Mouse (Mus musculus): ENCODE results near the gene Olfm2.
"Not testable (repeated sequence)": the region's sequence is repeated elsewhere in the genome, so short reads cannot be mapped to it uniquely, and the experiment has no call there.

Gene Olfm2

DNA sequence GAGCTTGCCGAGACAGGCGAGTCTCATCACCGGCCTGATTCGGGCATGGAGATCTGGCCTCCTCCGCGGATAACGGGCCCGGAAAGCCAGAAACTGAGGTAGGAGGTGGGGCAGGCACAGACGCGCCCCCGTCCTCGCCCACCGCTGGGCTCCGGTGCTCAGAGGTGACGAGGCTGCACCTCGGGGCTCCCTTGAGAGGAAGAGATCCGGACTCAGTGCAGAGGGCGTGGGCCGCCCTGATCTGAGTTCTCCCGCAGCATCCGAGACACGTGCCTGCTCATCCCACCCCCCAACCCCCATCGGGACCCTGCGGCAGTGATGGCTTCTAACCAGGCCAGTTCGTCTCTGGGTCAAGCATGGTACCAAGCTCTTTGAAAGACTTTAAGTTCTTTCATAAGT lies 93.9 kb downstream of the Olfm2 start:
- in situ Hi-C loops (cut with MboI) = no loop called here

DNA sequence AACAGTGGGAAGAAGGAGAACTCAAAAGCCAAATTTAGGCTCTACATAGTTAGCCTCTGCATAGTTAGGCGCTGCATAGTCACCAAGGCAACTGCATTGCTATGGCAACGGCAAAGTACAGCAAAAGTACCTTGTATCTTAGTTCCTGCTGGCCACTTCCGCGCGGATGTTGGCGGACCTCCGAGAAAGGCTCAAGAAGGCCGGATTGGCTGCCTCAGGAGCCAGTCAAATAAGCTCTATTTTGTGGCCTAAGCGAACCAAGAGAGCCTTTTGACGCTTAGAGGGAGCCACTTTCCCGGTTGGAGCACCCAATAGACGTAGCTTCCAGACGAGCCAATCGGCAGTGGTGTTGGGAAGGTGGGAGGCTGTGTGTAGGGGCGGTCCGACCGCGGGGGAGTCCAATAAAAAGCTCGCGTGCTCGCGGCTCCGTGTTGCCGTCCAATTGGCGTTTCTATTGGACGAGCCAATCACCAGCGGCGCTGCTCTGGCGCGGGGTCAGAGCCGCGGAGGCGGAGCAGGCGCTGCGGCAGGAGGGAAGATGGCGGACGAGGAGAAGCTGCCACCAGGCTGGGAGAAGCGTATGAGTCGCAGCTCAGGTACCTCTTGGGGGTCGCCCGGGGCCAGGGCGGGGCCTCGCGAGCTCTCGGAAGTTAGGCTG lies 94.4 kb downstream of the Olfm2 start, which contains the start of gene Pin1:
Gene Pin1 (plus strand): TSS at position 494 of the 658 bp plus-strand sequence.
- in situ Hi-C loops (cut with MboI) = no loop called here

DNA sequence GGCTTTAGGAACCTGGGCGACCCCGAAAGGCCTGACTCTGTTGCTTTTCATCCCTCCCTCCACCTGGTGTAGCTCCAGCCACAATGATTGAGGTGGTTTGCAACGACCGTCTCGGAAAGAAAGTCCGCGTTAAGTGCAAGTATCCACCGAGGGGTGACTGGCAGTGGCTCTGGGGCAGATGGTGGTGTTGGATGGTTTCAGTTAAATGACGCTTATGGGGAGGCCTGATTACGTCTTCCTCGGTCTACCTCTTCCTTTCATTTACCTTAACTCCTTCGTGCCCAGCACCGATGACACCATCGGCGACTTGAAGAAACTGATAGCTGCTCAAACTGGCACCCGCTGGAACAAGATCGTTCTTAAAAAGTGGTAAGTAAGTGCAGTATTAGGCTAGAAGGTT lies 101.0 kb downstream of the Olfm2 start:
- in situ Hi-C loops (cut with MboI) = loop anchor here (10.0 kb wide), 1 partner anchor 180 kb away; the partner anchor contains the start of gene Zfp26

DNA sequence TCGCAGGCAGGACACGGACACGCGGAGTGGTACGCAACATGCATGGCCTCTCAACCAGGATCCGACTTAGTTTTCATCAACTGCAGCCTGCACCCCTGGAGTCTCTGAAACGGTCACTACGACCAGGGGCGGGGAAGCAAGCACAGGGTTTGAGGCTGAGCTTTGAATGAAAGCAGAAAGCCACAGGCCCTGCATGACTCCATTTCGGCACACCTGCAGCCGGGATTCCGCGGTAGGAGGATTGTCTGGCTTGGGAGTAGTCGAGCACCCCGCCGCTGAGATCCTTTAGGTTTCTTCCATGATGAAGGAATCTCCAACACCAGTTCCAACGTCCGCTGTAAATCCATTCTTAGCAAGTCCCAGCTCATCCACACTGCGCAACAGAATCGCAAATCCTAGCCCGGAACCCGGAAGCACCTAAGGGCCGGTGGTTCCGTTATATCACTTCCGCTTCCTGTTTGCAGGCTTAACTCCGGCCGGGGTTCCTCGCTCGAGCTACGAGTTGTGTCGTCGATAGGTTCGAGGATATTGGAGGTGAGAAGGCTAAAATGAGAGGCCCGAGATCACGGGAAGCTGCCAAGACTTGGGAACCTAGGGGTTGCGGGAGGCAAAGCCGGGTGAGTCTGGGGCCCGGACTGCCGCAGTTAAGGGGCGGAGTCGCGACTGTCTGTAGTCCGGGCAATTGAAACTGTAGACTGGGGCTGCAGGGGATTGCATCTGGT lies 101.6 kb downstream of the Olfm2 start, which contains the start of gene Fbxl12:
Gene Fbxl12 (minus strand): TSS at position 408 of the 722 bp plus-strand sequence.
- in situ Hi-C loops (cut with MboI) = loop anchor here (10.0 kb wide), 1 partner anchor 180 kb away; the partner anchor contains the start of gene Zfp26

DNA sequence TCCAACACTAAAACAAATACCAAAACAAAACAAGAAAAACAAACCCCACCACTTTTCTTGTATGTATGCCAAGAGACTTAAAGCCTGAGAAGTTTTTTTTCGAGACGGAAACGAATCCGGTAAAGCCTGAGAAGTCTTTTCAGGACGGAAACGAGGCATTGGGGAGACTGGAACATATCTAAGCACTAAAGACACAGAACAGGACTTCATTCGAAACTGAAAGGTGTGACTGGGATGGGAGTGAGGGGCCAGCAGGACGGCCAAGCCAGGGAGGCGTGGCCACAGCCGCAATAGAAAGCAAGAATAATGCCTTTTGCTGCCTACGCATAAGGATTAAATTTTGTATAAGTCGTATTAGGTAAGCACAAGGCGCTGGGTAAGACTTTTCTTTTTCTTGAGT lies 102.4 kb downstream of the Olfm2 start:
- in situ Hi-C loops (cut with MboI) = loop anchor here (10.0 kb wide), 1 partner anchor 179 kb away; the partner anchor contains the start of gene Zfp26

DNA sequence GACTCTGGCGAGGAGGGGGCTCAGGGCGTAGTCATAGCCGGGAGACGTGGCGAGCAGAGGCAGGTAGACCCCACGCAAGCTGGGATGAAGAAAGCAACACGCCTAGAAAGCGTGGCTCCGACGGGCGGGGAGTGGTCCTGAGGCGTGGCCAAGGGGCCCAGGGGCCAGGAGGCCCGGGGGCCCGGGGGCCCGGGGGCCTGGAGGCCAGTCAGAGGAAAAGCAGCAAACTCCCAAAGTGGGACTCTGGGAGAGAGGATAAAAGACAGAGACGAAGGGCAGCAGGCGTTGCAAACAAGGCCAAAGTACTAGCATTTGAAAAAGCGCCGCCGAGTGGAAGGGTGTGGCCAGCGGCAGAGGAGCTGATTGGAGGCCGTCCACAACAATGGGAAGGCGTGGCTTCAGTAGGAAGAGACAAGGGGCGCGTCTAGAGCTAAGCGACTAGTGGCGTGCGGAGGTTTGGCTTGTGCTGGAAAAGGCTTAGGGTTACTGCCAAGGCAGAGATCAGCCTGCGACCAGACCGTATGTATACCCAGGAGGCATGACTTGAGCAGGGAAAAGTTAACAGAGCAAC lies 103.2 kb downstream of the Olfm2 start:
- in situ Hi-C loops (cut with MboI) = loop anchor here (10.0 kb wide), 1 partner anchor 178 kb away; the partner anchor contains the start of gene Zfp26

DNA sequence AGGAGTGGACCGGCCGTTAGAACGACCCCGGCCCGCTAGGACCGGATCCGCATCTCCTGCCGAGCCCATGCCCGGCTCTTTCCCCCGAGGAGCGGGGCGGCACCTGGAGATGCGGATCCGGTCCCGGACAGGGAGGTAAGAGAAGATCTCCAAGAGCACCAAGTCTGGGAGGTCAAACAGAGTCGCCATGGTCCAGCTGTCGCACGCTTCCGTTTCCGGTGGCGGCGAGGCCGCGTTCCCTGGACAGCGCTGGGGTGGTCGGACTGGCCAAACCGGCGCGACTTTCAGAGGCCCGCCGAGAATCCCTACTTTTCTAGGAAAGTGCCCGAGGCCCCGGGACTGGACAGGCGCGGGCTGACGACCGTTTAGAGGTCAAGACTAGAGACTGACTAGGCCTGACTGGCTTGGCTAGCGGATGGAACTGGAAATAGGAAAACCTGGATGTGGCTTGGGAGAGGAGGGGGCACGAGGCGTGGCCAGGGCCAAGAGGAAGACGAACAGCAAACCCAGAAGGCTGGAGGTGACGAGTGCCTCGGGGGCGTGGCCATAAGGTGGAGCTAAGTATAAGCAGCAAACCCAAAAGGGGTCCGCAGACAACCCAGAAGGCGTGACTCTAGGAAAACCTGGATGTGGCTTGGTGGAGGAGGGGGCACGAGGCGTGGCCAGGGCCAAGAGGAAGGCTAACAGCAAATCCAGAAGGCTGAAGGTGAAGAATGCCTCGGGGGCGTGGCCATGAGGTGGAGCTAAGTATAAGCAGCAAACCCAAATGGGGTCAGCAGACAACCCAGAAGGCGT lies 103.9 kb downstream of the Olfm2 start, which contains the start of gene Ubl5:
Gene Ubl5 (plus strand): TSS at position 778 of the 795 bp plus-strand sequence.
- in situ Hi-C loops (cut with MboI) = loop anchor here (10.0 kb wide), 1 partner anchor 177 kb away; the partner anchor contains the start of gene Zfp26

DNA sequence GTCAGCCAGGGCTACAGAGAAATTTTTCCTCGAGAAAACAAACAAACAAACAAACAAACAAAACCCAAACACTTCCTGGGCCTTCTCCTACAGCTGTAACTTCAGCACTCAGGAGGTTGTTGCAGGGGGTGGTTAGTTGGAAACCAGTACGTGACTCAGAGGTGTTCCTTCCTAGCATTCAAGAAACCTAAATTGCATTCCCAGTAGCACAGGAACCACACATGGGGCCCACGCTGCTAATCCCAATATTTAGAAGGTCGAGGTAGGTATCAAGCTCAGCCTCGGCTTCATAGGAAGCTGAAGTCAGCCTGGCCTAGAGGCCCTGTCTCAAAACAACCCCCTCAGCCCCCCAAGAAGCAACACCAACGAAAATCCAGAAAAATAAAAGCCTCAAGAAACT lies 104.6 kb downstream of the Olfm2 start:
- in situ Hi-C loops (cut with MboI) = loop anchor here (10.0 kb wide), 1 partner anchor 177 kb away; the partner anchor contains the start of gene Zfp26

DNA sequence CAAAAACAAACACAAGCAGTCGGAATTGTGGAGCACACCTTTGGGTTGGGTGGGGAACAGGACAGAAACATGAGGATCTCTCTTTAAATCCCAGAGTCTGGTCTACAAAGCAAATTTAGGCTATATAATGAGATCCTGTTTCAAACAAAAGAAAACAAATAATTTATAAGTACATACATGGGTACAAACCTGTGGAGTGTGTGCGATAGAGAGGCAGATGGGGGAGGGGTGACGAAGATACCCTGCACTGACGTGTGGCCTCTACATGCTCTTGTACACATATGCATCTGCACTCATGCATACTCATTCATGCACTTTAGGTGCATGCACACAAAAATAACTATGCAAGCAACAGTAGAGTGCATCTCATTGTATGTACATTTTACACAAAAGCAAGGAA lies 106.7 kb downstream of the Olfm2 start:
- in situ Hi-C loops (cut with MboI) = no loop called here

DNA sequence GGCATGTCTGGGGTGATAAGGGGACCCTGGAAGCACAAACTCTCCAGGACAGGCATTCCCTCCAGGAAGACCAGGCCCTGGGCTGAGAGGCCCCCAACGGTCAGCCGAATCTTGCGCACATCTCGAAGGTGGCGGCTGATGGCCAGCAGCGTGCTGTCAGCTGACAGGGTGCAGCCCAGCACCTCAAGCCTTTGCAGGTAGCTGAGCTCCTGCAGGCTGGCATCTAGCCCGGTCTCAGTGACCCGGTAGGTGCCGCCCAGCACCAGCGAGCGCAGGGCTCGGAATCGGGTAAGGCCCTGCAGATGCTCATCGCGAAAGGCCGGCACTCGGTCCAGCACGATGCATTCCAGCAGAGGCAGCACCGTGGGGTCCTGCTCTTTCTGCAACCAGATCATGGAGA lies 107.6 kb downstream of the Olfm2 start:
- in situ Hi-C loops (cut with MboI) = no loop called here

DNA sequence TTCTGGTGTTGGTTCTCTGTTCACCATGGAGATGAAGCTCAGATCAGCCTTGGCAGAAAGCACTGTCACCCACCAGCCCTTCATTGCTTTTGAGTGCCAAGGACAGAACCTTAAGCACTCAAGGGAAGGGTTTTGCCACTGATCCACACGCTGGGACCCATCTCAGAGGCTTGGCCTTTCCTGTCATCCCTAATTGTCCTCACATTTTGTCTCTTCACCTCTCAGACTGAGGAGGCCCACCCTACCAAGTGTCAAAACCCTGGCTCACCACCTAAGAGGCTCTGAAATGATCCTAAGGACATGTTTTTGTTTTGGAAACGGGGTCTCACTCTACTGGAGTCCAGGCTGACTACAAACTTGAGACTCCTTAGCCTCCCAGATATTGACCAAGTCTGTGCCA lies 109.4 kb downstream of the Olfm2 start:
- in situ Hi-C loops (cut with MboI) = no loop called here

DNA sequence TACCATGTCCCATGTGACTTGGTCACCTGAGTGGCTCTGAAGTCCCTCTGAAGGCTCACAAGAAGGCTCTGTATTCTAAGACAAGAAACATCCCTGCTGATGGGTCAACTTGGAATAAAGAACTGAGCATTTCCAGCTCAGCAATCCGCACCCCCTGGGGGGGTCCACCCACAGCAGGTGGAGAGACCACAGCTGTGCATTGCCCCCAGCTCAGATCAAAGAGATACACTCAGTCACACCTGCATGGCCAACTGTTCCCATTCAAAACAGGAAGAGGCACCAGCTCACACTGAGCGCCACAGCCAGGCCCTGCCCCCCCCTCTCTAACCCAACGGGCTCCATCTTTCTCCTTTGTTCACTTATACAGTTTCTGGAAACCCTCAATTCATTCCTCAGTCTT lies 109.9 kb downstream of the Olfm2 start:
- in situ Hi-C loops (cut with MboI) = no loop called here

DNA sequence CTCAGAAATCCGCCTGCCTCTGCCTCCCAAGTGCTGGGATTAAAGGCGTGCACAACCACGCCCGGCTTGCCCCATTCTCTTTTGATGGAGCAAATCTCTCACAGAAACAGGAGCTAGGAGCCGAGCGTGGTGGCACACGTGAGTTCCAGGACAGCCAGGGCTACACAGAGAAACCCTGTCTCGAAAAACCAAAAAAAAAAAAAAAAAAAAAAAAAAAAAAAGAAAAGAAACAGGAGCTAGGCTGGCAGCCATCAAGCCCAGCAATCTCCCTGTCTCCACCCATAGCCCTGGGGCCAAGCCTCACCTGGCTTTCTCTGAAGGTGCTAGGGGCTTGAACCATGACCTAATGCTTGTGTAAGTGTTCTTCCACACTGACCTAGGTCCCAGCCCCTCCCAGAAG lies 110.5 kb downstream of the Olfm2 start:
- in situ Hi-C loops (cut with MboI) = not testable (repeated sequence)

DNA sequence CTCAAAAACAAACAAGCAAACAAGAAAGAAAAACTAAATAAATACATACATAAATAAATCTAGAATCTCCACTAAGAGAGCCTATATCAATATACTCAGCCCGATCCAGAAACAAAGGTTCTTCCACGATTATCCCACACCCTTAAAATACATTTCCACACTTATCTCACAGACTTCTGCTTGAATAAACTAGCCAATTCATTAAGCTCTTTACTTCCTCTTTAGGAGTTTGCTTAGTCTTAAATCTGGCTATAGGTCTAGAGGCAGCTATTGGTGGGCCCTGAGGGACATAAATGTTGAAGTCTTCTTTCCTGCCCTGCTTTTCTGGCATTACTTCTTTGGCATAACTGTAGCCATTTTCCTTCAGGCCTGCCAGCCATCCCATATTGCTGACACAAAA lies 114.8 kb downstream of the Olfm2 start:
- in situ Hi-C loops (cut with MboI) = no loop called here

Data from mature B cell (primary cell).